11 mouse cellular contexts compared by ENCODE assay signal in the genomic region with DNA sequence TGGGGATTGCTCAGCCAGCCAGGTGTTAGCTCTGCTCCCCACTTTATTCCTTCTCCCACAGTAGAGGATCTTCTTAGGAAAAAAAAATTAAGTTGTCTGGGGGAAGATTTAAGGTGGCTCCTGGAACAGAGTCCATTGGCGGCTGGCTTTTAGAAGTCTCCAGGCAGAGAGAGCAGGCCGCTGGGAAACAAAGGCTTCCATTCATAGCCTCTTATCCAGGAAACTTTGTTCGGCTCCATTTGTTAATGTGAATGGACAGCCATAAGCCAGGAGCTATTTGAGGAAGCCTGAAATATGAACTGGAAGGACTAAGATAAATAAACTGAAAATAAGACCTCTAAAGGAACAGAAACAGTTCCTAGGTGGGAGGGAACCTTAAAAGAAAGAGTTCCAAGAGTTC. TPM values are rescaled to one million over a fixed set of nuclear protein-coding genes. Genes with fewer than 3 reads are reported as not detected.
A peak's percentile ranks its signal among the peaks of the same experiment; 100 is the strongest.
DNase-seq lines count a peak whose midpoint lies in the region; ATAC-seq and TF ChIP-seq lines count a peak whose summit lies in the region.
"Had no signal": no experiment of that assay in that cellular context is flagged by ENCODE, and none has a peak within 500 bp of the region (broad histone marks: within the 10 kb centered on the region; RNA-seq: fewer than 3 reads in every experiment).

No protein-coding gene starts in this region.

- no peaks in the 10 kb centered on the region for H3K9me3 ChIP-seq in kidney, embryonic 15.5 days (replicated peaks)
- H3K9me3 ChIP-seq in hindbrain, postnatal 0 days (ENCODE audit: low read length): no peaks in the 10 kb centered on the region
- H3K9me3 ChIP-seq in neural tube, embryonic 12.5 days: no peaks in the 10 kb centered on the region

- no peak for TF ChIP-seq CTCF in hindbrain, postnatal 0 days (IDR thresholded peaks at IDR 0.05; ENCODE audit: low read depth)

- H3K4me2 ChIP-seq in kidney, embryonic 15.5 days: no peak overlapping the region
- H3K4me2 ChIP-seq in hindbrain, postnatal 0 days (ENCODE audit: low read depth, low read length): no peak overlapping the region
- H3K4me2 ChIP-seq in neural tube, embryonic 12.5 days (replicated peaks): no peak overlapping the region; the same call in 1 of the 2 replicates

- no peak overlapping the region for H3K9ac ChIP-seq in kidney, embryonic 15.5 days
- no peak overlapping the region for H3K9ac ChIP-seq in hindbrain, postnatal 0 days (replicated peaks; ENCODE audit: low read length)
- no peak overlapping the region for H3K9ac ChIP-seq in neural tube, embryonic 12.5 days

- no peaks in the 10 kb centered on the region for H3K27me3 ChIP-seq in kidney, embryonic 15.5 days
- H3K27me3 ChIP-seq in hindbrain, postnatal 0 days (ENCODE audit: insufficient read depth, low read length): no peaks in the 10 kb centered on the region
- no peaks in the 10 kb centered on the region for H3K27me3 ChIP-seq in neural tube, embryonic 12.5 days (replicated peaks)

- H3K4me3 ChIP-seq in kidney, embryonic 15.5 days (replicated peaks): no peak overlapping the region
- H3K4me3 ChIP-seq in hindbrain, postnatal 0 days (ENCODE audit: low read length): no peak overlapping the region
- H3K4me3 ChIP-seq in neural tube, embryonic 12.5 days: no peak overlapping the region
- H3K4me3 ChIP-seq: left cerebral cortex, adult 2 months had no signal

- H3K27ac ChIP-seq in kidney, embryonic 15.5 days: peak overlapping the region; percentile 72
- no peak overlapping the region for H3K27ac ChIP-seq in hindbrain, postnatal 0 days
- peak overlapping the region; percentile 32; the same call in 1 of the 2 replicates for H3K27ac ChIP-seq in neural tube, embryonic 12.5 days
- H3K27ac ChIP-seq: left cerebral cortex, adult 2 months had no signal

- 7% methylated on average over 3 of the region's 3 CpGs for WGBS in kidney, embryonic 15.5 days
- WGBS in hindbrain, postnatal 0 days: 10% methylated on average over 3 of the region's 3 CpGs
- 3% methylated on average over 3 of the region's 3 CpGs for WGBS in neural tube, embryonic 12.5 days

- peaks cover 21% of the 10 kb centered on the region for H3K4me1 ChIP-seq in kidney, embryonic 15.5 days
- H3K4me1 ChIP-seq in hindbrain, postnatal 0 days (ENCODE audit: insufficient read depth, low read length): peaks cover 5% of the 10 kb centered on the region; the same call in 1 of the 2 replicates
- peaks cover 11% of the 10 kb centered on the region for H3K4me1 ChIP-seq in neural tube, embryonic 12.5 days

- H3K36me3 ChIP-seq in kidney, embryonic 15.5 days: no peaks in the 10 kb centered on the region
- H3K36me3 ChIP-seq in hindbrain, postnatal 0 days (ENCODE audit: insufficient read depth, low read length): no peaks in the 10 kb centered on the region
- no peaks in the 10 kb centered on the region for H3K36me3 ChIP-seq in neural tube, embryonic 12.5 days

- no peak for ATAC-seq in kidney, embryonic 15.5 days (replicated peaks; ENCODE audit: low FRiP score)
- ATAC-seq in hindbrain, postnatal 0 days: no peak
- ATAC-seq in neural tube, embryonic 12.5 days (ENCODE audit: low FRiP score, low read depth): 0 out of 2 replicates have a peak, but pooled peaks have one; percentile 29
- ATAC-seq in CD4-positive, CD25-positive, alpha-beta regulatory T cell, adult 4 months: no peak

- no peak for DNase-seq in kidney, postnatal 25 days
- peak; percentile 89 for DNase-seq in embryo, embryonic 10.5 days (ENCODE audit: low spot score)
- DNase-seq in hindbrain, postnatal 0 days (ENCODE audit: low spot score): peak; percentile 35
- DNase-seq in layer of hippocampus, adult 11-12 months (ENCODE audit: low spot score): no peak
- no peak for DNase-seq in lung, adult 18-20 months
- DNase-seq: adrenal gland, postnatal 25 days had no signal

RNA-seq across cellular contexts. Expression of a gene that starts 24.0 kb away (rescaled TPM):
- 0.29 and 0.32 TPM in 2 replicates for polyA plus RNA-seq in kidney, embryonic 15.5 days (2015; fragmentation: Nextera tagmentation; extraction: Ambion mirVana)
- 1.3 TPM in 1 of 2 replicates, not detected in the other for total RNA-seq in hindbrain, postnatal 0 days (2014; rRNA removed)
- 0.08 TPM in 1 of 2 replicates, not detected in the other for polyA plus RNA-seq in hindbrain, postnatal 0 days (2015; fragmentation: Nextera tagmentation; extraction: Ambion mirVana)
- polyA plus RNA-seq in neural tube, embryonic 12.5 days (2016; fragmentation: Nextera tagmentation; extraction: Ambion mirVana): 0.22 and 0.41 TPM in 2 replicates
- polyA plus RNA-seq in CD4-positive, CD25-positive, alpha-beta regulatory T cell, adult 4 months (2017; shearing (Covaris generic)): under 1 TPM in 1 of 2 experiments, not detected in 1; 0.35 TPM
- total RNA-seq: hematopoietic stem cell, adult 5-6 weeks had no signal

RNA-seq across cellular contexts. Expression of a gene that starts 41.8 kb away (rescaled TPM):
- polyA plus RNA-seq in kidney, embryonic 15.5 days (2015; fragmentation: Nextera tagmentation; extraction: Ambion mirVana): 0.17 and 0.18 TPM in 2 replicates
- total RNA-seq in hindbrain, postnatal 0 days (2014; rRNA removed): 0.40 TPM in 1 of 2 replicates, not detected in the other
- not detected in 2 replicates for polyA plus RNA-seq in hindbrain, postnatal 0 days (2015; fragmentation: Nextera tagmentation; extraction: Ambion mirVana)
- 0.19 and 0.23 TPM in 2 replicates for polyA plus RNA-seq in neural tube, embryonic 12.5 days (2016; fragmentation: Nextera tagmentation; extraction: Ambion mirVana)
- 100 to 1,000 TPM; 277 to 361 TPM for polyA plus RNA-seq in CD4-positive, CD25-positive, alpha-beta regulatory T cell, adult 4 months (2017; shearing (Covaris generic))
- total RNA-seq: left cerebral cortex, adult 2 months had no signal

Comparison
In these comparisons a context has a peak if more than half of its experiments do, and no peak if none do; other contexts are left out.
1. DNase-seq: peak in embryo, embryonic 10.5 days (single experiment) and hindbrain, postnatal 0 days (single experiment); none in kidney, postnatal 25 days (0 of 2), layer of hippocampus, adult 11-12 months (single experiment) and lung, adult 18-20 months (0 of 2).
2. RNA of a gene that starts 41.8 kb away (polyA plus RNA-seq): 277 to 361 TPM in CD4-positive, CD25-positive, alpha-beta regulatory T cell, adult 4 months; 0.19 to 0.23 TPM in neural tube, embryonic 12.5 days, 0.17 to 0.18 TPM in kidney, embryonic 15.5 days and not detected in hindbrain, postnatal 0 days; every median in the first group is over 100 times any median in the second.